Mouse (Mus musculus) embryonic facial prominence, embryonic 11.5 days (tissue): ENCODE data around the gene Mapk7. TPM values are rescaled to one million over a fixed set of nuclear protein-coding genes. Genes with fewer than 3 reads are reported as not detected.

Experiments used
- ATAC-seq: fragments of 200-750 bp; cut with Nextera tagmentation; replicated peaks from 2 replicates; pipeline ENCODE4 v1.8.0; 2017; ENCODE audit warnings: low read depth; ENCODE audit not compliant: insufficient number of reproducible peaks, low FRiP score, low TSS enrichment
- DNase-seq: peaks from one replicate; pipeline ENCODE4 v3.0.0-alpha.2; 2015; ENCODE audit warnings: low spot score
- H3K27ac ChIP-seq: fragments of 300-500 bp; sonication (generic); replicated peaks from 2 replicates; pipeline ENCODE4 v1.5.1; 2014; ENCODE audit warnings: mild to moderate bottlenecking, low read depth, low read length, control low read depth
- H3K27me3 ChIP-seq: fragments of 300-500 bp; sonication (generic); 2 replicates; pipeline ENCODE4 v1.6.1; 2014; ENCODE audit warnings: mild to moderate bottlenecking, low read length, moderate library complexity, mixed read lengths; ENCODE audit not compliant: control insufficient read depth, insufficient read depth
- H3K36me3 ChIP-seq: fragments of 300-500 bp; sonication (generic); replicated peaks from 2 replicates; pipeline ENCODE4 v1.6.1; 2014; ENCODE audit warnings: low read depth, mild to moderate bottlenecking, low read length, moderate library complexity, mixed read lengths; ENCODE audit not compliant: control insufficient read depth, insufficient read depth
- H3K4me1 ChIP-seq: fragments of 300-500 bp; sonication (generic); 2 replicates; pipeline ENCODE4 v1.6.1; 2014; ENCODE audit warnings: low read length, mixed read lengths; ENCODE audit not compliant: control insufficient read depth, insufficient read depth
- H3K4me2 ChIP-seq: fragments of 300-500 bp; sonication (generic); 2 replicates; pipeline ENCODE4 v1.6.1; 2014; ENCODE audit warnings: low read depth, mild to moderate bottlenecking, control low read depth, low read length, moderate library complexity
- H3K4me3 ChIP-seq: fragments of 300-500 bp; sonication (generic); 2 replicates; pipeline ENCODE4 v1.5.1; 2014; ENCODE audit warnings: low read depth, low read length, control low read depth
- H3K9ac ChIP-seq: fragments of 300-500 bp; sonication (generic); replicated peaks from 2 replicates; pipeline ENCODE4 v1.6.1; 2014; ENCODE audit warnings: mild to moderate bottlenecking, control low read depth, low read length
- H3K9me3 ChIP-seq: fragments of 300-500 bp; sonication (generic); replicated peaks from 2 replicates; pipeline ENCODE4 v1.6.1; 2016; ENCODE audit warnings: mild to moderate bottlenecking, low read length, inconsistent platforms, mixed read lengths; ENCODE audit not compliant: control insufficient read depth
- WGBS: fragments of 180-500 bp; shearing (Covaris S2); extraction: QIAGEN DNeasy Blood & Tissue Kit; methylation state at CpG from one replicate; pipeline ENCODE4 v1.1.7; 2014; 5-methylcytosine and 5-hydroxymethylcytosine counted together
- polyA plus RNA-seq: library from polyadenylated mRNA; unstranded; fragments of >200 nt; fragmentation: Nextera tagmentation; extraction: Ambion mirVana; gene quantifications from 2 replicates; pipeline ENCODE4 v1.2.1, GENCODE M21; 2014

The Mapk7 gene
- polyA plus RNA-seq, 1 experiment from 2014 or later = 52.3 TPM

GRCm38 (mm10) chr11:61489085-61489484, 5.1 kb downstream of the Mapk7 start:
- no peak overlapping the region for H3K4me3 ChIP-seq
- 85% methylated on average over 2 of the region's 2 CpGs for WGBS
- no peaks in the 10 kb centered on the region for H3K9me3 ChIP-seq
- H3K36me3 ChIP-seq = peaks cover 16% of the 10 kb centered on the region
- no peak for DNase-seq
- ATAC-seq = no peak
- H3K27ac ChIP-seq = no peak overlapping the region
- H3K27me3 ChIP-seq = no peaks in the 10 kb centered on the region
- H3K9ac ChIP-seq = no peak overlapping the region
- H3K4me2 ChIP-seq = no peak overlapping the region
- peaks cover 4% of the 10 kb centered on the region; the same call in 1 of the 2 replicates for H3K4me1 ChIP-seq

GRCm38 (mm10) chr11:61487936-61488335, 6.3 kb downstream of the Mapk7 start:
- H3K9ac ChIP-seq = no peak overlapping the region
- DNase-seq (no peak), ATAC-seq (no peak)
- 93% methylated on average over 7 of the region's 7 CpGs for WGBS
- H3K4me1 ChIP-seq = peaks cover 4% of the 10 kb centered on the region; the same call in 1 of the 2 replicates
- no peak overlapping the region for H3K4me2 ChIP-seq
- no peak overlapping the region for H3K27ac ChIP-seq
- H3K4me3 ChIP-seq = no peak overlapping the region
- H3K36me3 ChIP-seq = peaks cover 16% of the 10 kb centered on the region
- no peaks in the 10 kb centered on the region for H3K27me3 ChIP-seq
- H3K9me3 ChIP-seq = no peaks in the 10 kb centered on the region

GRCm38 (mm10) chr11:61487401-61487800, 6.8 kb downstream of the Mapk7 start:
- H3K4me3 ChIP-seq = no peak overlapping the region
- H3K27me3 ChIP-seq = no peaks in the 10 kb centered on the region
- peaks cover 16% of the 10 kb centered on the region for H3K36me3 ChIP-seq
- H3K9me3 ChIP-seq = no peaks in the 10 kb centered on the region
- H3K4me2 ChIP-seq = no peak overlapping the region
- no peak overlapping the region for H3K9ac ChIP-seq
- 0 out of 2 replicates have a peak overlapping the region, but pooled peaks have one; percentile 44 for H3K27ac ChIP-seq
- WGBS = 72% methylated on average over 2 of the region's 2 CpGs
- DNase-seq (no peak), ATAC-seq (no peak)
- peaks cover 4% of the 10 kb centered on the region; the same call in 1 of the 2 replicates for H3K4me1 ChIP-seq

GRCm38 (mm10) chr11:61486458-61487219, 7.6 kb downstream of the Mapk7 start:
- no peak for DNase-seq
- peak overlapping the region; percentile 77 for H3K9ac ChIP-seq
- ATAC-seq = no peak
- peak overlapping the region; percentile 52 for H3K4me3 ChIP-seq
- peaks cover 4% of the 10 kb centered on the region; the same call in 1 of the 2 replicates for H3K4me1 ChIP-seq
- no peaks in the 10 kb centered on the region for H3K9me3 ChIP-seq
- peak overlapping the region; percentile 99 for H3K27ac ChIP-seq
- H3K27me3 ChIP-seq = no peaks in the 10 kb centered on the region
- H3K36me3 ChIP-seq = peaks cover 16% of the 10 kb centered on the region
- 90% methylated on average over 14 of the region's 14 CpGs for WGBS
- H3K4me2 ChIP-seq = peak overlapping the region; percentile 87

GRCm38 (mm10) chr11:61485541-61486457, 8.4 kb downstream of the Mapk7 start:
- ATAC-seq (0 out of 2 replicates have a peak, but pooled peaks have one; percentile 8), DNase-seq (no peak)
- Histone ChIP-seq H3K9ac (peak overlapping the region; percentile 77), H3K36me3 (peaks cover 10% of the 10 kb centered on the region), H3K27me3 (no peaks in the 10 kb centered on the region), H3K4me1 (peaks cover 4% of the 10 kb centered on the region; the same call in 1 of the 2 replicates), H3K27ac (peak overlapping the region; percentile 99), H3K9me3 (no peaks in the 10 kb centered on the region), H3K4me2 (peak overlapping the region; percentile 87), H3K4me3 (peak overlapping the region; percentile 52)
- WGBS = 29% methylated on average over 22 of the region's 22 CpGs

GRCm38 (mm10) chr11:61484613-61485540, 9.3 kb downstream of the Mapk7 start, which contains the start of gene Mfap4:
Gene Mfap4, plus strand, starts transcription at chr11:61485431.
- 4% methylated on average over 20 of the region's 20 CpGs for WGBS
- Histone ChIP-seq H3K36me3 (peaks cover 6% of the 10 kb centered on the region), H3K4me2 (peak within 1 kb of the TSS; percentile 87), H3K27me3 (no peaks in the 10 kb centered on the region), H3K4me3 (peak within 1 kb of the TSS; percentile 52), H3K9ac (peak within 1 kb of the TSS; percentile 77), H3K27ac (peak within 1 kb of the TSS; percentile 99), H3K9me3 (no peaks in the 10 kb centered on the region), H3K4me1 (peaks cover 4% of the 10 kb centered on the region; the same call in 1 of the 2 replicates)
- DNase-seq = peak; percentile 95
- ATAC-seq = peak; percentile 83

GRCm38 (mm10) chr11:61484256-61484612, 10.0 kb downstream of the Mapk7 start:
- peaks cover 4% of the 10 kb centered on the region; the same call in 1 of the 2 replicates for H3K4me1 ChIP-seq
- H3K36me3 ChIP-seq = peaks cover 5% of the 10 kb centered on the region
- DNase-seq (no peak), ATAC-seq (no peak)
- peak overlapping the region; percentile 52 for H3K4me2 ChIP-seq
- H3K27ac ChIP-seq = peak overlapping the region; percentile 99
- WGBS = 4% methylated on average over 10 of the region's 10 CpGs
- 0 out of 2 replicates have a peak overlapping the region, but pooled peaks have one; percentile 7 for H3K4me3 ChIP-seq
- no peaks in the 10 kb centered on the region for H3K9me3 ChIP-seq
- H3K27me3 ChIP-seq = no peaks in the 10 kb centered on the region
- peak overlapping the region; percentile 61 for H3K9ac ChIP-seq
